Mouse (Mus musculus): ENCODE data around the gene Abraxas2. TPM values are rescaled to one million over a fixed set of nuclear protein-coding genes. Genes with fewer than 3 reads are reported as not detected.

The Abraxas2 gene
- total RNA-seq, 1 experiment from 2014 or later = 35.4 TPM

DNA sequence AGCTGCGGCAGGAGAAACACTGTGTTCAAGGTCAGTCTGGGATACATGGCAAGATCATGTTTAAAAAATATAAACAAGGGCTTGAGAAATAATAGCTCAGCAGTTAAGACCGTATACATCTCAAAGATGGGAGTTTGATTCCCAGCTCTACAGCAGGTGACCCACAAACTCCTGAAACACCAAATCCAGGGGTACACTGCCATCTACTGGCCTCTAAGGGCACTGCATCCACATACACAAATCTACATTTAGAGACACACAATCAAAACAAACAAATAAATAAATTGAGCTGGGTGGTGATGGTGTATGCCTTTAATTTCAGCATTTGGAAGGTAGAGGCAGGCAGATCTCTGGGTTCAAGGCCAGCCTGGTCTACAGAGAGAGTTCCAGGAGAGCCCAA, 39.2 kb downstream of the Abraxas2 start:
- DNase-seq = no peak

- no peak for DNase-seq
Measured at GRCm38 (mm10) chr7:132900826-132901531, 42.0 kb downstream of the Abraxas2 start.

DNA sequence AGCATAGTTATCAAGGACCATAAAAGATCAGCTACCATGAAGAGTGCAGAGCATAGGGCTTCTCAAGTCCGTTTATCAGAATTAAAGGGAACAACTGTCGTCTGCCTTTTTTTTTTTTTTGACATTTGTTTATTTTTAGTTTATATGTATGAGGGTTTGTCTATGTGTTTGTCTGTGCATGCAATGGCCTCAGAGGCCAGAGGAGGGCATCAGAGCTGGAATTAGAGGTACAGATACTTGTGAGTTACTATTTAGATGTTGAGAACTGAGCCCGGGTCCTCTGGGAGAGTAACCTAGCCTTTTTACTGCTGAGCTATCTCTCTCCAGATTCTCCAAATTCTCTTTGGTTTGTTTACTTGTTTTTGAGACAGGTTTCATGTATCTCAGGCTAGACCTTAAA, 44.8 kb downstream of the Abraxas2 start:
- no peak for DNase-seq

GRCm38 (mm10) chr7:132921971-132922370, 62.9 kb downstream of the Abraxas2 start:
- DNase-seq = no peak

DNA sequence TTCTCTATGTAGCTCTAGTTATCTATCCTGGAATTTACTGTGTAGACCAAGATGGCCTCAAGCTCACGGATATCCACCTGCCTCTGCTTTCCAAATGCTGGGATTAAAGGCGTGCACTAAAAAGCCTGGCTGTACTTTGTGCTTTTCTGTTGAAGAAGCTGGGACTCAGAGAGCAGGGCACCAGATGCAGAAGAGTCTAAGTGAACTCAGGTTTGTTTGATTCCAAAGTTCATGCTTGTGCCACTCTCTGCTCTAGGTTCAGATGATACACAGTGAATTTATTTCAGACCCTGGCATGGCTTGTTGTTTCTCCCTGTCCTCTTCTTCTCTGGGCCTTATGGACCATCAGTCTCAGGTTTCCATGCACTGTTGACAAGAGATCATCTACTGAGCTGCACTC, 66.2 kb downstream of the Abraxas2 start:
- no peak for DNase-seq

DNA sequence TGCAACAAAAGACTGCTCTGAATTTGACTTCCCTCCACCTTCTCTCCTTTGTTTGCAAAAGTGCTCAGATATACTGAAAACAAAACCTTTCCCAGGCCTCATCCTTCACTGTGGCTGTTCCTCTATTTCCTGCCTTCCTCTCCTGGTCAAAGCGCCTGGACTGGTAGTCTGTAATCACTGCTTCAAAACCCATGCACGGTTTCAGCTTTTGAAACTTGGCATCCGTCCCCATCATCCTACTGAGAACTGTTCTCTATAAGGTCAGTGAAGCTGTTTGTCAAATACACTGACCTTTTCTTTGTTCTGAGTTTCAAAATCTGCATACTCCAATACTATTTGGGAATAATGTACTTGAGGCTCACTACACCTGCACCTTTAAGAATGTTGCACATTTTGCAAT, 68.2 kb downstream of the Abraxas2 start:
- DNase-seq = peak; percentile 20

- DNase-seq = no peak
Measured at GRCm38 (mm10) chr7:132930055-132930454, 71.0 kb downstream of the Abraxas2 start.

DNA sequence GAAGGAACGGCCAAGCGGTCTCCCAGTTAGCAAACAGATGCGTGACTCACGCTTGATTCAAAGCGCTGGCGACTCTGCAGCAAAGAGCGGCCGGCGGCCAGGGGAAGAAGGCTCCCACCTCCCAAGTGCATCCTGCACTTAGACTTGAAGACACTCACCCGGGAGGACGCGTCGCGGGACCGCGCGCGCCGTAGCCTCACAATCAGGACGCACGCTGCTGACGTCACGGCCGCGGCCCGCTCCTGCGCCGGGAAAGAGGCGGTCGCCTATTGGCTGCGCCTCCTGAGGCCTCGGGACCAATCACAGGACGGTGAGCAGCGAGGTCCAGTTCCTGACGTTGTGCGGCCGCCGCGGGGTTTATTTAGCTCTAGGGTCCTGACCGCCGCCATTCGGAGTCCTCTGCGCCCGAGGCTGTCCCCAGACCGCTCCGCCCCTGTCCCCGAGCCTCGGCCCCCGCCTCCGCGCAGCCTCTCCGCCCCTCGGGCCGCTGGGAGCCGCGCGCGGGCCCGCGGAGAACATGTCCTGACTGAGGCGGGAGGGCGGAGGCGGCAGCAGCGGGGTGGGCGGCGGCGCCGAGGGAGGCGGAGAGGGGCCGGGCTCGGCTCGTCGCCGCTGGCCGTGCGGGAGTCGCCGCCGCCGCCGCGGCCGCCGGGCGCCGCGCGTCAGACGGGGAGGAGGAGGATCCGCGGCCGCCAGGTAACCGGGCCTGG, 72.0 kb downstream of the Abraxas2 start, which contains the start of gene Zranb1:
Gene Zranb1 (plus strand): TSS at position 293 of the 710 bp plus-strand sequence.
- DNase-seq = peak; percentile 98

- DNase-seq = peak; percentile 61
Measured at GRCm38 (mm10) chr7:132931560-132932351, 72.7 kb downstream of the Abraxas2 start.

GRCm38 (mm10) chr7:132933331-132933730, 74.3 kb downstream of the Abraxas2 start:
- no peak for DNase-seq

Other genes starting within 250 kb of the Abraxas2 start
- 20.6 and 32.1 TPM in 2 replicates for gene Lhpp, start 248.6 kb upstream of the Abraxas2 start, total RNA-seq (2021)
- gene Fam53b, start 45.3 kb upstream of the Abraxas2 start, total RNA-seq (2021) = 86.3 and 107 TPM in 2 replicates
- 30.5 and 36.6 TPM in 2 replicates for gene Eef1akmt2, start 6.6 kb upstream of the Abraxas2 start, total RNA-seq (2021)
- 33.3 and 38.6 TPM in 2 replicates for gene Zranb1, start 71.9 kb downstream of the Abraxas2 start, total RNA-seq (2021)